Mouse (Mus musculus) telencephalon, adult 2 months (tissue): ENCODE data around the gene Ufc1.
"Not testable (repeated sequence)": the region's sequence is repeated elsewhere in the genome, so short reads cannot be mapped to it uniquely, and the experiment has no call there.

Source experiments
- DNase-seq: peaks from one replicate; pipeline ENCODE4 v3.0.0-alpha.2; 2011; ENCODE audit warnings: low read depth, low spot score

The Ufc1 gene

DNA sequence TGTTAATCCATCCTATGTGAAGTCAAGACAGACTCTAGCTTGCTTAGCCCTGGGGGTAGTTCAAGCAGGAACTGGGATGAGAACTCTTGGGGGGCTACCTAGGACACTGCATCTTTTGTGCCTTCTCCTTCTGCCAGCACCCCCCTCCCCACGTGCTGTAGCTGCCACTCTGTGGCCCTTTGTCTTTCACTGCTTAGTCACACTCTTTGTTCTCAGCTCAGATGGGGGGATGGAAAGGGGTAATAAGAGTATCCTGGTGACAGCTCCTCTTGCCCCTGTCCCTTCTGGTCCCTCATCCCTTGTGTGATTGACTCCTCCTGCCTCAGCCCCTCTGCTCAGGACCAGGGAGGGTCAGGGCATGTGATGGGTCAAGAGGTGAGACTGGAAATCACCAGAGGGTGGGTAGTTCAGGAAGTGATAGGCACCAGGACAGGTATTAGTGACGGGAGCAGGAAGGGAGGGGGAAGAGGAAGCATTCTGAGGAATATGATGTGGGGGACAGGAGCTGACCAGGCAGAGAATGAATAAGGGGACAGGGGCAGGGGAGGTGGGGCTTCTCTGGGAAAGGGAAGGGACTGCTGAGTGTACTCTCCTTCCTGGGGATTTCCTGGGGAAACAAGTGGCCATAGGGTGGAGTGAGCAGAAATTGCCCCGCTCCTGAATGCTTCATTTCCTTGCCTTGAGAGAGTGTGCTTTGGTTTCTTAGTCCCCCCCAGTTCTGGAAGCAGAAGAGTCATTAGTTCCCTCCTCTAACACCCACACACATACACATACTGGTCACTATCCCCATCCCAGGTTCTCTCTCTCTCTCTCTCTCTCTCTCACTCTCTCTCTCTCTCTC is 46.2 kb downstream of the Ufc1 start:
- DNase-seq = peak; percentile 55

DNA sequence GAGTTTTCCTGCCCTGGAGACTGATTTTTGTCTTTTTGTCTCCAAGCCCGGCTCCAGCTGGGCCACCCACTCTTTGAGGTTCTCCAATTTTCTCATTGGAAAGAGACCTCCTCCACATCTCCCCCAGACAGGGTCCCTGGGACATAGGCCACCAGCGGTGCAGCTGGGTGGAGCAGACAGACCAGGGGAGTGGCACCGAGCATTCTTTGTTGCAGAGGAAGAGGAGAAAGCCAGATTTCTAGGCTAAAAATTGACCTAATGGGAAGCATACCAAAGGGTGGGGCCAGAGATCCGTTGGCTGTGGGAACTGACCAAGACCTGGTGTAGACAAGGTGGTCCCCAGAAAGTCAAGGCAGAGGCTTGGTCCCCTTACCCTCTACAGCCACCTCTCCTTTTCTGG is 46.9 kb downstream of the Ufc1 start:
- DNase-seq = no peak

DNA sequence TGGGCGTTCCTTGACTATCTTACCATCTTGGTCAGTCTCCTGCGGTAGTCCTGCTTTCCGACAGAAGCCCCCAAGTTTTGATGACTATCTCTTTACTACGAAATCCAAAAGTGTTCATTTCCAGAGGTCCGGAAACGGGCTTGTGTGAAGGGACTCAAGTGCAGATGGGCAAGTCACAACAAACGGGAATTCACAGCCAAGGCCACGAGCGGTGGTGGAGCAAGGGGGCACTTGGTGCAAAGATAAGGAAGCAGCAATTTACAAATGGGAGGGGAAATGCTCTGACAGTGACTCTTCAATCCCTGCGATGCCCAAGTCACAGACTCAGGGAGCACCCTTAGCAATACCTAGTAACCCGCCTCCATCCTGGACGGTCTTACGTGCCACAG is 47.4 kb downstream of the Ufc1 start:
- no peak for DNase-seq

DNA sequence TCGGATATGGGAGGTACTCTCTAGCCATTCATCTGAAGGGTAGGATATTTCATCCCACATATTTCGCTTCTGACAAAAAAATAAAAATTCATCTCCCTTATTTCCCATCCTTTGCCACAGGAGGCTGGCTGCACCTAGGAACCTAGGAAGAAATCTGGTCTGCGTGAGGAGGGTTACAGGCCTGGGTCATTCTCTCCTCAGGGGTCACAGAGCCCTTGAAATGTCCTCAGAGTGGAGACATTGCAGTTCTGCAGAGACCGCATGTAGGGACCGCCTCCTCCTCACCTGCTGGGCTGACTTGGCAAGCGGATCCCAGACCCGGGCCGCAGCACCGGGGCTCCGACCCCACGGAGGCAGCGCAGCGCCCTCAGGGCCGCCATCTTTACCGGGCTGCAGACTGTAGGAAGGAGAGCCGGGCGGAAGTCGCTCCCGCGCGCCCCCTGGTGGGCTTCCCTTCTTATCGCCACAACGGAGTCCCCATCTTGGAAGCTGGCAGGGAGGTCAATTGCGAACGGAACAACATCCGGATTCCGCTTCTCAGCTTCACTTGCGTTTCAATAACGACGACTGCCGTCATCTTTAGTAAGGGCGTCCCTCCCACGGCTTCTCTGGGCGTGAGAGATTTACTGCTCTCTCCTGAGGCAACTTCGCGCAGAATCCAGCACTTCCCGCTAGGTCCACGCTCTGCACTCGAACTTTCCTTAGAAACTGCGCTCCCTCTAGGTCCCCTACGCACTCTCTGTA is 47.9 kb downstream of the Ufc1 start:
- DNase-seq = peak; percentile 100

DNA sequence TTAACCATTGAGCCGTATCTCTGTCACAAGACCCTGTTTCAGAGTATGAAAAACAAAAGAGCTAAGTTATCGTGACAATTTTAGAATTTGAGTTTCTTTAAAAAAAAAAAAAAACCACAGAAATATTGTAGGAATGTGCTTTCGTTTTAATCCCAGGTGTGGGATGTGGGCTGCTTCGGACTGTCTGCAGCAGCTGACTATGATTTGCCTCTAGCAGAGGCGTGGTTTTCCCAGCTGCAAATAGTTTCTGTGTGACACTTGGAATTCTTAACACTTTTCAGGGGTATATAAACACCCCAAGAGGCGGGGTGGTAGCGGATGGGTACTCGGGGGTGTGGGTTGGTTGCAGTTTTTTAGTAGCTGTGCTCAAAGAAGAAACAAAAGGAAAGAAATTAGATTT is 49.5 kb downstream of the Ufc1 start:
- no peak for DNase-seq

DNA sequence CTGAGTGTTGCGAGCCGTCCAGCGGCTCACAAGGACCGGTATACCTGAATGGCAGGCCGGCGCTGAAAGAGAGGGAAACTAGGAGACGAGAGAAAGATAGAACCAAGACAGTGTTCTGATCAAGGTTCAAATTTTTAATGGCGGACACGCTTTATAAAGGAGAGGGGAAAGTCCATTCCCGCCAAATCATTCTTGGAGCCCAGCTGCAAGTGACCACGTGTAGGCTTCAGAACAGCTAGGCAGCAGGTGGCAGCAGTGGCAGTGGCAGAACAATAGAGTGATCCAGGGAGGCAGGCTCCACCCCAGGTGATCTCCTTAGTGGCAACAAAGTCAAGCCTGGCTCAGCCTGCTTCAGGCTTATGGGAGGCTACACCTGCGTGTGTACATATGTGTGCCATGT is 52.9 kb downstream of the Ufc1 start:
- not testable (repeated sequence) for DNase-seq

DNA sequence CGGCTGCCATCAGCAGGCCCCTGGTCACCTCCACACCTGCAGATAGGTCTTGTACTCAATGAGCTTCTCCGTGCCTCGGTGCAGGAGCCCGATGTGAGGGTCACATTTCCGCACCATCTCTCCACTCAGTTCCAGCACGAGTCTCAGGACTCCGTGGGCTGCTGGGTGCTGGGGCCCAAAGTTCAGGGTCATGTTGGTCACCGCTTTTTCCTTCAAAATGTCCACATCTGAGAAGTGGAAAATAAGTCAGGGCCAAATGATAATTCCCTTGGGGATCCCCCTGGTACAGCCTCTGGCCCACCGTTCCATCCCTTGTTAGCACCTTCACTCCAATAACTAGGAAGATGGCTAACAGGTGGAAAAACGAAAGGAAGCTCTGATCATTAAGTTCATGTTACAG is 53.9 kb downstream of the Ufc1 start:
- DNase-seq = no peak

DNA sequence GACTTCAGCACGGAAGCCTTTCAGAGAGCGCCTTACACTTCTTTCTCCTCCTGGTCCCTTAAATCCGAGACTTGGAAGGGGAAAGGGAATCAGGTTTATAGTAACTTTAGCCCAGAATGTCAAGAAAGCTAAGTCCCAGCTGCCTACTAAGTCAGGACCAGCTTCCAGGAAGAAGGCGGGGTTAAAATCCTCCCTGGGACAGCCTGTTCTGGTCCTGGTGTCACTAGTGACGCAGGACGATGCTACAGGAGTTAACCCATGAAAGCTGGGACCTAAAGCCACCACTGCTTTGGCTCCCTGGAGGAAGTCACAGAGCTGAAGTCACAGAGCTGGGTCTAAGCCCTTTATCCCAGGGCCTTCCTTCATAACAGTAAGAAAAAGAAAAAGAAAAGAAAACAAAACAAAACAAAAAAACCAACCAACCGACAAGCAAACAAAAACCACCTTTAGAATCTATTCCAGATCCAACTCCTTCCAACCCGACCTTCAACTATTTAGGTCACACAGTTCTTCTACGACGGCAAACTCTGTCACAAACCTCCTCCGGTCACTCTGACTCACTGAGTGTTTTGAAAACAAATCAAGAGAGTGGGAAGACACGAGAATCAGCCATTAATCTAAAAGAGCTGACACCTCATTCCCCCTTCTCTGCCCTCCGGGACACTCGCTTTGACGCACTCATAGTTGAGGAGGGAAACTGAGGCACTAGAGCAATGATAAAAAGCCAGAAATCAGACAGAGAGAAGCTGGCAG is 54.7 kb downstream of the Ufc1 start:
- no peak for DNase-seq
